Mouse (Mus musculus) testis, adult 2 months (tissue): Measurements from ENCODE around the gene Cox5a.

Source experiments
- CTCF ChIP-seq: fragments of 200-500 bp; IDR thresholded peaks from 2 replicates; pipeline ENCODE4 v1.5.1; 2012; ENCODE audit warnings: low read depth, mild to moderate bottlenecking, inconsistent platforms, low read length, moderate library complexity; ENCODE audit not compliant: control insufficient read depth, insufficient read depth, insufficient replicate concordance
- POLR2A ChIP-seq: fragments of 200-500 bp; IDR thresholded peaks from 2 replicates; pipeline ENCODE4 v1.6.1; 2012; ENCODE audit warnings: low read depth, mild to moderate bottlenecking, inconsistent platforms, low read length, moderate library complexity; ENCODE audit not compliant: control insufficient read depth

- no peak for TF ChIP-seq CTCF
- no peak for TF ChIP-seq POLR2A
These were observed 29.2 kb downstream of the Cox5a start for GRCm38 (mm10) chr9:57550126-57550862.
